Mouse (Mus musculus) cerebellum, postnatal 14 days (tissue): ENCODE results near the gene Olfr1254.

ENCODE experiments used
- DNase-seq, 2 experiments: peaks; one replicate each; pipeline ENCODE4 v3.0.0; 2021; ENCODE audit warnings: mixed read lengths in 2 of 2

Olfr1254 gene

DNA sequence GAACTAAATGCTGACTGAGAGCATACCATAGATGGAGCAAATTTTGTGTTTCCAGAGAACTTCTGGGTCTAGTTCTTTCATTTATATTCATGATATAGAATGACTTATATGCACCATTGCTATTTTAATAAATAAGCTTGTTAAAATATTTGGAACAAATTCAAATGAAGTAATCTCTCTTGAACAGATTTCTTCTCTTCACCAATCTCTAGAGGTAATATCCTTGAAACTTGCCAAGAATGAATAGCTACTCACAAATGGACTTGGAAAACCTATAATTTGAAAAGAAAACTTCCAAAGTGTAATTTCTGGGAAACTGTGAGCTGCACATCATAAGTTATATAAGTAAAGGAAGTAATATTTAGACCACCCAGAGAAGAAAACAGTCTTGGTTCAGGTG, at the start of gene Olfr1254:
Olfr1254 (minus strand) TSS at position 101 of the 400 bp plus-strand sequence.
- DNase-seq: no peak

- DNase-seq: no peak
Observed at GRCm38 (mm10) chr2:89841455-89841854, 48.0 kb upstream of the Olfr1254 start, which contains the start of gene Olfr1256. Gene Olfr1256 (minus strand): TSS chr2:89841555.

DNA sequence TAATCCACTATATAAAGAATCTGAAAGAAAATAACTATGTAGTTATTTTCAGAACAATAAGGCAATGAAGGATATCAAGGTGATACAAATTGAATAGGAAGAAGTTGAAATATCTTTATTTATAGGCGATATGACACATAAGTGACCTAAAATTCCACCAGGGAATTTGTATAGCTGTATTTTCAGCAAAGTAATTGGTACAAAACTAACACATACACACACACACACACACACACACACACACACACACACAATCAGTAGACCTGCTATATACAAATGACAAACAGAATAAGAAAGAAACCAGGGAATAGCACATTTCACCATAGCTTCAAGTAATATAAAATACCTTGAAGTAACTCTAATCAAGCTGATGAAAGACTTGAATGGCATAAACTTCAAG, 26.8 kb upstream of the Olfr1254 start:
- DNase-seq: no peak

GRCm38 (mm10) chr2:89811751-89812150, 18.3 kb upstream of the Olfr1254 start, which contains the start of gene Olfr1255:
Gene Olfr1255 (plus strand): TSS chr2:89812051.
- DNase-seq: no peak

DNA sequence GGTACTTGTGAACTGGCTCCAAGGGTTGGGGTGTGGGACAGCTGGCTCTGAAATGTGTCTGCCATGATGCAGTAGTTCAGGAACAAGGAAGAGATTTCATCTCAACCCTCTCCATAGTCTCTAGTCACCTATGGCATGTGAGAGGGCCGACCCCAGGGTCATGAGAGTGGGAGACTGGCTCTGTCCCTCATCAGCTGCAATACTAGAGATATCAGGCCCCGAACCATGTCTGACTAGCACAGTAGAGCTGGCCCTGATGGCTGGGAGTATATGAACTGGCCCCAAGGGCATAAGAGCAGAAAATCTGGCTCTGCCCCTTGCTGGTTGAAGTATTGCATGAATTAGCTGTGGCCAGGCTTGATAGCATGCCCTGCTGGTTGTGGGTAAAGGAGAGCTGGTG, 17.3 kb upstream of the Olfr1254 start:
- no peak for DNase-seq

DNA sequence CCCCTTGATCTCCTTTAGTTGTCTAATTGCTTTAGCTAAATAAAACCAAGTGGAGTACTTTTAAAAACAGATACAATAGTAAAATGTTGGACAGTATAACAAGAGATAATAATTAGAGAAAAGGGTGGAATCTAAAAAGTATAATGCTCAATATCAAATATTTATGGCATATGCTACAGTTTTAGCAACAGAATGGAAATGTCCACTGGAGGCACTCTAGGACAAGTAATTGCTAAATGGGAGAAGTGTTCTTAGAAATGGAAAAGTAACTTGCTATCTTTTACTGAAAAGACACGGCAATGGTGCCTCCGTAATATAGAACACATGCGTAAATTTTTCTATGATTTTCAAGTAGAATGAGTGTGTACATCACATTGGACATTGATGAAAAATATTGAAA, 6.2 kb upstream of the Olfr1254 start:
- DNase-seq: no peak

- no peak for DNase-seq
Observed at GRCm38 (mm10) chr2:89756990-89757389, 36.4 kb downstream of the Olfr1254 start, which contains the start of gene Olfr1253. Gene Olfr1253 (minus strand): TSS chr2:89757090.
